Mouse (Mus musculus): ENCODE data around the gene Clba1. TPM values are rescaled to one million over a fixed set of nuclear protein-coding genes. Genes with fewer than 3 reads are reported as not detected.
"Not testable (repeated sequence)": the region's sequence is repeated elsewhere in the genome, so short reads cannot be mapped to it uniquely, and the experiment has no call there.

Gene Clba1
- polyA plus RNA-seq, 1 experiment from 2014 or later, result 20.2 TPM

- Histone ChIP-seq H3K9ac (peak overlapping the region; percentile 71; the same call in 1 of the 2 replicates), H3K4me2 (replicated peaks) (peak overlapping the region; percentile 90), H3K4me1 (replicated peaks; ENCODE audit: control insufficient read depth, insufficient read depth, low read length) (peaks cover 17% of the 10 kb centered on the region), H3K9me3 (ENCODE audit: control insufficient read depth, low read length) (no peaks in the 10 kb centered on the region), H3K27ac (no peak overlapping the region), H3K27me3 (ENCODE audit: control insufficient read depth, insufficient read depth, low read length) (no peaks in the 10 kb centered on the region), H3K36me3 (replicated peaks; ENCODE audit: control insufficient read depth, insufficient read depth) (peaks cover 31% of the 10 kb centered on the region), H3K4me3 (replicated peaks; ENCODE audit: low read length) (no peak overlapping the region)
- DNase-seq (ENCODE audit: low spot score), result no peak
- no peak for ATAC-seq (ENCODE audit: low FRiP score)
- WGBS, result 62% methylated on average over 19 of the region's 19 CpGs
These were observed 1.6 kb downstream of the Clba1 start for GRCm38 (mm10) chr12:112810092-112810885.

- ATAC-seq (ENCODE audit: low FRiP score), result no peak
- Histone ChIP-seq H3K9ac (no peak overlapping the region), H3K27me3 (ENCODE audit: control insufficient read depth, insufficient read depth, low read length) (no peaks in the 10 kb centered on the region), H3K36me3 (replicated peaks; ENCODE audit: control insufficient read depth, insufficient read depth) (peaks cover 56% of the 10 kb centered on the region), H3K4me2 (replicated peaks) (no peak overlapping the region), H3K27ac (no peak overlapping the region), H3K9me3 (ENCODE audit: control insufficient read depth, low read length) (no peaks in the 10 kb centered on the region), H3K4me3 (replicated peaks; ENCODE audit: low read length) (no peak overlapping the region), H3K4me1 (replicated peaks; ENCODE audit: control insufficient read depth, insufficient read depth, low read length) (peaks cover 13% of the 10 kb centered on the region)
- no peak for DNase-seq (ENCODE audit: low spot score)
- WGBS, result 88% methylated on average over 7 of the region's 7 CpGs
These were observed 4.6 kb downstream of the Clba1 start for GRCm38 (mm10) chr12:112813370-112813769.

- Histone ChIP-seq H3K4me3 (replicated peaks; ENCODE audit: low read length) (no peak overlapping the region), H3K4me2 (replicated peaks) (no peak overlapping the region), H3K36me3 (replicated peaks; ENCODE audit: control insufficient read depth, insufficient read depth) (peaks cover 71% of the 10 kb centered on the region), H3K9ac (no peak overlapping the region), H3K27me3 (ENCODE audit: control insufficient read depth, insufficient read depth, low read length) (no peaks in the 10 kb centered on the region), H3K9me3 (ENCODE audit: control insufficient read depth, low read length) (no peaks in the 10 kb centered on the region), H3K27ac (no peak overlapping the region), H3K4me1 (replicated peaks; ENCODE audit: control insufficient read depth, insufficient read depth, low read length) (peaks cover 4% of the 10 kb centered on the region; the same call in 1 of the 2 replicates)
- WGBS, result 81% methylated on average over 14 of the region's 14 CpGs
- DNase-seq (ENCODE audit: low spot score) (no peak), ATAC-seq (ENCODE audit: low FRiP score) (no peak)
These were observed 6.1 kb downstream of the Clba1 start for GRCm38 (mm10) chr12:112814682-112815470.

GRCm38 (mm10) chr12:112816294-112816693, 7.6 kb downstream of the Clba1 start:
- peaks cover 83% of the 10 kb centered on the region for H3K36me3 ChIP-seq (replicated peaks; ENCODE audit: control insufficient read depth, insufficient read depth)
- no peak overlapping the region for H3K4me3 ChIP-seq (replicated peaks; ENCODE audit: low read length)
- no peak overlapping the region for H3K4me2 ChIP-seq (replicated peaks)
- peak; percentile 61 for DNase-seq (ENCODE audit: low spot score)
- ATAC-seq (ENCODE audit: low FRiP score), result no peak
- no peak overlapping the region for H3K27ac ChIP-seq
- no peaks in the 10 kb centered on the region for H3K4me1 ChIP-seq (replicated peaks; ENCODE audit: control insufficient read depth, insufficient read depth, low read length)
- WGBS, result 59% methylated on average over 4 of the region's 4 CpGs
- no peak overlapping the region for H3K9ac ChIP-seq
- no peaks in the 10 kb centered on the region for H3K27me3 ChIP-seq (ENCODE audit: control insufficient read depth, insufficient read depth, low read length)
- no peaks in the 10 kb centered on the region for H3K9me3 ChIP-seq (ENCODE audit: control insufficient read depth, low read length)

- H3K27ac ChIP-seq; H3K4me2 ChIP-seq (replicated peaks); H3K4me1 ChIP-seq (replicated peaks; ENCODE audit: control insufficient read depth, insufficient read depth, low read length); DNase-seq (ENCODE audit: low spot score); H3K9me3 ChIP-seq (ENCODE audit: control insufficient read depth, low read length); ATAC-seq (ENCODE audit: low FRiP score); H3K4me3 ChIP-seq (replicated peaks; ENCODE audit: low read length); H3K27me3 ChIP-seq (ENCODE audit: control insufficient read depth, insufficient read depth, low read length); H3K9ac ChIP-seq: not testable (repeated sequence)
- peaks cover 89% of the 10 kb centered on the region for H3K36me3 ChIP-seq (replicated peaks; ENCODE audit: control insufficient read depth, insufficient read depth)
- 85% methylated on average over 7 of the region's 7 CpGs for WGBS
These were observed 8.1 kb downstream of the Clba1 start for GRCm38 (mm10) chr12:112816866-112817265.

GRCm38 (mm10) chr12:112819057-112819662, 10.4 kb downstream of the Clba1 start:
- no peak for ATAC-seq (ENCODE audit: low FRiP score)
- WGBS, result 90% methylated on average over 8 of the region's 8 CpGs

GRCm38 (mm10) chr12:112820401-112820999, 11.8 kb downstream of the Clba1 start:
- H3K4me3 ChIP-seq (replicated peaks; ENCODE audit: low read length), result no peak overlapping the region
- WGBS, result 77% methylated on average over 12 of the region's 12 CpGs
- ATAC-seq (ENCODE audit: low FRiP score) (no peak), DNase-seq (ENCODE audit: low spot score) (no peak)
- H3K4me2 ChIP-seq (replicated peaks), result no peak overlapping the region
- no peaks in the 10 kb centered on the region for H3K27me3 ChIP-seq (ENCODE audit: control insufficient read depth, insufficient read depth, low read length)
- no peak overlapping the region for H3K27ac ChIP-seq
- H3K9me3 ChIP-seq (ENCODE audit: control insufficient read depth, low read length), result no peaks in the 10 kb centered on the region
- H3K9ac ChIP-seq, result no peak overlapping the region
- 0 out of 2 replicates have a peak, but pooled peaks cover 4% of the 10 kb centered on the region for H3K4me1 ChIP-seq (replicated peaks; ENCODE audit: control insufficient read depth, insufficient read depth, low read length)
- H3K36me3 ChIP-seq (replicated peaks; ENCODE audit: control insufficient read depth, insufficient read depth), result peaks cover 76% of the 10 kb centered on the region

More at GRCm38 (mm10) chr12:112819057-112819662, 10.4 kb downstream of the Clba1 start:
- H3K36me3 ChIP-seq (replicated peaks; ENCODE audit: control insufficient read depth, insufficient read depth), result peaks cover 79% of the 10 kb centered on the region
- no peak overlapping the region for H3K4me2 ChIP-seq (replicated peaks)
- H3K27ac ChIP-seq, result no peak overlapping the region
- DNase-seq (ENCODE audit: low spot score), result no peak
- 0 out of 2 replicates have a peak, but pooled peaks cover 4% of the 10 kb centered on the region for H3K4me1 ChIP-seq (replicated peaks; ENCODE audit: control insufficient read depth, insufficient read depth, low read length)
- H3K9me3 ChIP-seq (ENCODE audit: control insufficient read depth, low read length), result no peaks in the 10 kb centered on the region
- H3K27me3 ChIP-seq (ENCODE audit: control insufficient read depth, insufficient read depth, low read length), result no peaks in the 10 kb centered on the region
- no peak overlapping the region for H3K4me3 ChIP-seq (replicated peaks; ENCODE audit: low read length)
- H3K9ac ChIP-seq, result no peak overlapping the region

- DNase-seq (ENCODE audit: low spot score) (no peak), ATAC-seq (ENCODE audit: low FRiP score) (no peak)
- Histone ChIP-seq H3K9me3 (ENCODE audit: control insufficient read depth, low read length) (no peaks in the 10 kb centered on the region), H3K4me1 (replicated peaks; ENCODE audit: control insufficient read depth, insufficient read depth, low read length) (peaks cover 4% of the 10 kb centered on the region; the same call in 1 of the 2 replicates), H3K27me3 (ENCODE audit: control insufficient read depth, insufficient read depth, low read length) (no peaks in the 10 kb centered on the region), H3K36me3 (replicated peaks; ENCODE audit: control insufficient read depth, insufficient read depth) (peaks cover 72% of the 10 kb centered on the region), H3K27ac (no peak overlapping the region), H3K9ac (no peak overlapping the region), H3K4me3 (replicated peaks; ENCODE audit: low read length) (no peak overlapping the region), H3K4me2 (replicated peaks) (no peak overlapping the region)
- WGBS, result 60% methylated on average over 1 of the region's 1 CpGs
These were observed 12.5 kb downstream of the Clba1 start for GRCm38 (mm10) chr12:112821216-112821615.

Measured in hindbrain, embryonic 14.5 days (tissue).